Mouse (Mus musculus): ENCODE measurements at regions not wholly inside any gene's neighbourhood (a gene's known extent, or its start where the extent isn't known, plus 50 kb on each side); places are given as distances from the start of the nearest gene placed in this dataset.

DNA sequence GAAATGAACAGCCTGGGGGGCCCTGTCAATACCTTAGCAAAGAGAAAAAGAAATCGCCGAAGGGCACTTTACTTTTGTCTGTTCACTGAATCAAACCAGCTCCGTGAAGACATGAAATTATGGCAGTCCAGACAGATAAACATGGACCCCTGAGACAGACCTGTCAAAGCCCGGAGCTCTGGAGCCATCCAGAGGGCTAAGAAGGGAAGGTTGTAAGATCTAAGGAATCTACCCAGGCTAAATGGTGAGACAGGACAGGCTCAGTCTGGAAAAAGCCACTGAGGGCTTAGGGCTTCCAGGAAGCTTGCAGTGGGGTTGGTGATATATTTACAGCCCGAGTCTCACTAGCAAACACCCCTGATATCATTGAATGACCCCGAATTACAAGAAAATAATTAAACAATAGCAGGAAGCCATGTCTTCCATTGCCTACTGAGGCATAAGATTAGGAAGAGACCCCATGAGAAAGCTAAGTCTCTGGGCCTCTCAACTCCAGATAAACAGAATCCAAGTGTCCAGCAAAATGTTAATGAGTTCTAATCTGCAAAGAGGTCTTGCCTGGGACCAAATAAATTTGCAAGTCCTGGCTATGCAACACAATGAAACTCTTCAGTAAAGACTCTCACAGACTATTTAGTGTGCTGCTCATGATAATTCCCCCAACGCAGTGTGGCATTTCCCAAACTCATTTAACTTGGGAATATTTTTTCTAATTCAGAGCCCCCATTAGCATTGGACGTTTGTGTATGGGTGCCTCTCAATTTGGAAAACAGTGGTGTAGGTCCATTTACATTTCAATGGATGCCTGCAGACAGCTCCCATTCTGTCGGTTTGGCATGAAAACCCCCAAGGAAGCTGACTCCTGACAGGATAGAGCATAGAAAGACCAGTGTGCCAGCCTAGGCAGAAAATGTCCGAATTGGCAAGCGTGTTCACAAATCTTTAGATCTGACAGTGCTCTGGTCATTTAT is 89.8 kb downstream of the Pabpc6 start:
- TF ChIP-seq CTCF (conservative IDR thresholded peaks at IDR 0.05; ENCODE audit: low read length) (no peak), POU5F1 (IDR thresholded peaks at IDR 0.05; ENCODE audit: borderline replicate concordance, low read length) (peak; percentile 47; the same call in 1 of the 2 replicates), NANOG (IDR thresholded peaks at IDR 0.05; ENCODE audit: borderline replicate concordance, low read length) (no peak)
